Mouse (Mus musculus) liver, embryonic 16.5 days (tissue): ENCODE results near the gene Rundc1. TPM values are rescaled to one million over a fixed set of nuclear protein-coding genes. Genes with fewer than 3 reads are reported as not detected.
"Not testable (repeated sequence)": the region's sequence is repeated elsewhere in the genome, so short reads cannot be mapped to it uniquely, and the experiment has no call there.

Source experiments
- ATAC-seq: fragments of 200-750 bp; cut with Nextera tagmentation; 2 replicates; pipeline ENCODE4 v1.8.0; 2017; ENCODE audit warnings: low read depth, mild to moderate bottlenecking, moderate number of reproducible peaks, moderate library complexity
- H3K27ac ChIP-seq: fragments of 300-500 bp; sonication (generic); 2 replicates; pipeline ENCODE4 v1.5.1; 2014; ENCODE audit warnings: mild to moderate bottlenecking, low read length
- H3K27me3 ChIP-seq: fragments of 300-500 bp; sonication (generic); 2 replicates; pipeline ENCODE4 v1.6.1; 2014; ENCODE audit warnings: low read depth, low read length, mixed read lengths; ENCODE audit not compliant: control insufficient read depth, insufficient read depth
- H3K36me3 ChIP-seq: fragments of 300-500 bp; sonication (generic); 2 replicates; pipeline ENCODE4 v1.6.1; 2014; ENCODE audit warnings: mild to moderate bottlenecking; ENCODE audit not compliant: control insufficient read depth, insufficient read depth
- H3K4me1 ChIP-seq: fragments of 300-500 bp; sonication (generic); 2 replicates; pipeline ENCODE4 v1.6.1; 2014; ENCODE audit warnings: low read depth, low read length, mixed read lengths; ENCODE audit not compliant: control insufficient read depth
- H3K4me2 ChIP-seq: fragments of 300-500 bp; sonication (generic); 2 replicates; pipeline ENCODE4 v1.6.1; 2014; ENCODE audit warnings: low read depth, low read length, mixed read lengths
- H3K4me3 ChIP-seq: fragments of 300-500 bp; sonication (generic); 2 replicates; pipeline ENCODE4 v1.5.1; 2014; ENCODE audit warnings: low read depth, mild to moderate bottlenecking, low read length
- H3K9ac ChIP-seq: fragments of 300-500 bp; sonication (generic); 2 replicates; pipeline ENCODE4 v1.6.1; 2014; ENCODE audit warnings: low read depth, low read length
- H3K9me3 ChIP-seq: fragments of 300-500 bp; sonication (generic); replicated peaks from 2 replicates; pipeline ENCODE4 v1.6.1; 2016; ENCODE audit warnings: low read length; ENCODE audit not compliant: control insufficient read depth
- WGBS: fragments of 180-500 bp; shearing (Covaris S2); extraction: QIAGEN DNeasy Blood & Tissue Kit; methylation state at CpG from one replicate; pipeline ENCODE4 v1.1.7; 2014; ENCODE audit not compliant: insufficient replicate concordance; 5-methylcytosine and 5-hydroxymethylcytosine counted together
- polyA plus RNA-seq: library from polyadenylated mRNA; unstranded; fragments of >200 nt; fragmentation: Nextera tagmentation; extraction: Ambion mirVana; gene quantifications from 2 replicates; pipeline ENCODE4 v1.2.1, GENCODE M21; 2015

Rundc1 gene
- polyA plus RNA-seq = 4.7 and 5.2 TPM in 2 replicates

DNA sequence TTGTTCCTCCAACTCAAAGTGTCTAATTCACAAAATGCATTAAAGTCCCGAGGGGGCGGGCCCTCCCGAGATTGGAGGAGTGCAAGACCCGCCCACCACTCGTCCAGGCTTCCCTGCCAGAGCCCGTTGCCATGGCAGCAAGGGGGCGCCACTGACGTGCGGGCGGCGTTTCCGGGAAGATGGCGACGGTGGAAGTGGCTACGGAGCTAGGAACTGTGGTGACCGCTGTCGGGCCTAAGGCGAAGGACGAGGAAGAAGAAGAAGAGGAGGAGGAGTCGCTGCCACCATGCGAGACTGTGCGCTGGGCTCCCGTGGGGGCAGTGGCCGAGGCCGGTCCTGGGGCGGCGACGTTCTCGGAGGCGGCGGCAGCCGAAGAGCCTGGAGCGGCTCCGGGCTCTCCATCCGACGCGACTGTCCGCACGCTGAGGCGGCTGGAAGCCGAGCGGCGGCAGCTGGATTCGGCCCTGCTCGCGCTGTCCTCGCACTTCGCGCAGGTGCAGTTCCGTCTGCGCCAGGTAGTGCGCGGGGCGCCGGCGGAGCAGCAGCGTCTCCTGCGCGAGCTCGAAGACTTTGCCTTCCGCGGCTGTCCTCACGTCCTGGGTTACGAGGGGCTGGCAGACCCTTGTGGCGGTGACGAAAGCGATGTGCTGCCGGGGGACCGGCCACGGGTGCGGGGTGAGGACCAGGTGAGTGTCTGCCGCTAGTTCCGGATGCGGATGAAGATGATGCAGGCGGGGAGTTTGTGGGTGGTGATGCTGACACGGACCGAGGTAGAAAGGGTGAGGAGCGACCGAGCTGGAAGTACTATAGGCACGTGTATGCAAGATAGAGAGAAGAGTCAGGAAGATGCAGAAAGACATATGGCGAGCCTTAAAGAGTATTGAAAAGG lies at the start of gene Rundc1, which contains the start of gene Ptges3l:
Gene Rundc1, plus strand, starts transcription at position 161 of the 889 bp plus-strand sequence.
Gene Ptges3l, minus strand, starts transcription at position 409 of the 889 bp plus-strand sequence.
- under 1% methylated on average over 81 of the region's 81 CpGs for WGBS
- H3K4me3 ChIP-seq = peak within 1 kb of the TSS; percentile 95
- H3K27me3 ChIP-seq = no peaks in the 10 kb centered on the region
- H3K4me2 ChIP-seq = peak within 1 kb of the TSS; percentile 95
- no peaks in the 10 kb centered on the region for H3K9me3 ChIP-seq
- peaks cover 5% of the 10 kb centered on the region; the same call in 1 of the 2 replicates for H3K36me3 ChIP-seq
- H3K9ac ChIP-seq = peak within 1 kb of the TSS; percentile 85
- peaks cover 23% of the 10 kb centered on the region for H3K4me1 ChIP-seq
- peak; percentile 92 for ATAC-seq
- peak within 1 kb of the TSS; percentile 80 for H3K27ac ChIP-seq

DNA sequence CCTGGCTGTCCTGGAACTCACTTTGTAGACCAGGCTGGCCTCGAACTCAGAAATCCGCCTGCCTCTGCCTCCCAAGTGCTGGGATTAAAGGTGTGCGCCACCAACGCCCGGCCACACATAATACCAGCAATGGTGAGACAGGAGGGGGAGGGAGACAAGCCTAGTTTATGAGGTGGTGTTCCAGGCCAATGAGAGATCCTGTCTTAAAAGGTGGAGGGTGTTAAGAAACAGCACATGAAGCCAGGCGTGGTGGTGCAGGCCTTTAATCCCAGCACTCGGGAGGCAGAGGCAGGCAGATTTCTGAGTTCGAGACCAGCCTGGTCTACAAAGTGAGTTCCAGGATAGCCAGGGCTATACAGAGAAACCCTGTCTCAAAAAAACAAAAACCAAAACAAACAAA lies 46.7 kb upstream of the Rundc1 start:
- H3K4me3 ChIP-seq, H3K9me3 ChIP-seq, H3K4me2 ChIP-seq, H3K9ac ChIP-seq, H3K36me3 ChIP-seq, H3K4me1 ChIP-seq, H3K27ac ChIP-seq, H3K27me3 ChIP-seq, ATAC-seq: not testable (repeated sequence)
- 69% methylated on average over 8 of the region's 8 CpGs for WGBS

DNA sequence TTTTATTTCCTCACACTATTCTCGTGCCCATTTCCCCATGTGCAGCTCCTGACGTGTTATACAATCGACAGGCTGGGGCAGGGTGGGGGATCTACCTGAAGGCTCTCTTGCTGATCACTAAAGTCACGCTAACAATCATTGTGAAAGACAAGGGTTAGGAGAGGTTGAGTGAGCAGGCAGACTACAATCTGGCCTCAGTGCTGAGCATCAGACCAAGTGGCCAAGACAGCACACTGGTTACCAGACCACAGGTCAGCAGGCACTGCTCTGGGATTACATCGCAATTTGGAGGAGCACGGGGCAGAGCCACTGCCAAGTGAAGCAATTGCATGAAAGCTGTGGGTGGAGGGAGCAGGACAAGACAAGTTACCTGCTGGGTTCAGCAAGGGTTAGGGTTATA lies 46.0 kb upstream of the Rundc1 start:
- Histone ChIP-seq H3K36me3 (no peaks in the 10 kb centered on the region), H3K9ac (no peak overlapping the region), H3K9me3 (no peaks in the 10 kb centered on the region), H3K4me3 (no peak overlapping the region), H3K4me1 (no peaks in the 10 kb centered on the region), H3K4me2 (no peak overlapping the region), H3K27me3 (no peaks in the 10 kb centered on the region), H3K27ac (no peak overlapping the region)
- WGBS = 50% methylated on average over 6 of the region's 6 CpGs
- peak; percentile 24; the same call in 1 of the 2 replicates for ATAC-seq

DNA sequence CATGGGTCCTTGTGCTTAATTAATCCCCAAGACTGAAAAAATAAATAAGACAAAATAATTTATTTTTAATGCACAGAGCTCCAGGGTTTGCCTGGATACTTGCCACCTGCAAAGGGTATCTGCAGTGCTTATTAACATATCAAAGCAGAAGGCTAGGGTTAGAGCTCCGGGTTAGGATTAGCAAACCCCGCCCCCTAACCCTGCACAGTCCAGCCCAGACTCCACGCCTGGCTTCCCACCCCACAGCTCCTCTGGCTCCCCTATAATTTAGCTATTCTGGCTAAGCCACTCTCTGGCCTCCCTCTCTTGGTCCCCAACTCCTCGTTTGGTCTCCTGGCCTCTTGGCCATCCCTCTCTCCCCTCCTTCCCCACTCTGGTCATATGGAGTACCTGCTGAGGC lies 43.1 kb upstream of the Rundc1 start:
- 34% methylated on average over 4 of the region's 4 CpGs for WGBS
- ATAC-seq = no peak
- Histone ChIP-seq H3K36me3 (no peaks in the 10 kb centered on the region), H3K9ac (no peak overlapping the region), H3K4me1 (no peaks in the 10 kb centered on the region), H3K27me3 (no peaks in the 10 kb centered on the region), H3K9me3 (no peaks in the 10 kb centered on the region), H3K4me2 (no peak overlapping the region), H3K27ac (no peak overlapping the region), H3K4me3 (no peak overlapping the region)

DNA sequence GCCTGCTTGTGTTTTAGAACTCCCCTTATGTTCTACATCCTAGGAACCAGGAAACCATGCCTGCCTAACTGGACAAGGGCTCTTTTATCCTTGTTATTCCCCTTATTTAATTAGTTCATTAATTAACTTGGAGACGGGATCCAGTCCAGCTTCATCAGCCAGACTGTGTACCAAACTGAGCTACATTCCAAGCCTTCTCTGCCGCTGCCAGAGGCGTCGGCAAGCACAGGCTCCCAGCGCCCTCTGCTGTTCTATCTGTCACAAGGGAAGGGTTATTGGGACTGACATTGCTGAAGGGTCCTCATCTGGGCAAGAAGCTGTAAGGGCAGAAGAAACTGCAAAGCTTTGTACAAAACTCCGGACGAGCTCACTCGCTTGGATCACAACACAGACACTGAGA lies 29.8 kb upstream of the Rundc1 start:
- WGBS = 3% methylated on average over 8 of the region's 8 CpGs
- no peaks in the 10 kb centered on the region for H3K9me3 ChIP-seq
- no peaks in the 10 kb centered on the region for H3K27me3 ChIP-seq
- ATAC-seq = no peak
- no peak overlapping the region for H3K27ac ChIP-seq
- H3K4me2 ChIP-seq = no peak overlapping the region
- no peaks in the 10 kb centered on the region for H3K4me1 ChIP-seq
- no peak overlapping the region for H3K9ac ChIP-seq
- no peak overlapping the region for H3K4me3 ChIP-seq
- H3K36me3 ChIP-seq = no peaks in the 10 kb centered on the region

DNA sequence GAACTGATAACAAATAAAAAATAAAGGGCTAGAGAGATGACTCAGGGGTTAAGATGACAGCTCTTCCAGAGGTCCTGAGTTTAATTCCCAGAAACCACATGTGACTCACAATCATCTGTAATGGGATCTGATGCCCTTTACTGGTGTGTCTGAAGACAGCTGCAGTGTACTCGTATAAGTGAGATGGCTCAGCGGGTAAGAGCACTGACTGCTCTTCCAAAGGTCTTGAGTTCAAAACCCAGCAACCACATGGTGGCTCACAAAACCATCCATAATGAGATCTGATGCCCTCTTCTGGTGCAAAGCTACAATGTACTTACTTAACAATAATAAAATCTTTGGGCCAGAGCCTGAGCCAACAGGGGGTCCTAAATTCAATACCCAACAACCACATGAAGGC lies 9.6 kb upstream of the Rundc1 start:
- Histone ChIP-seq H3K36me3 (peaks cover 6% of the 10 kb centered on the region), H3K27ac (no peak overlapping the region), H3K9me3 (no peaks in the 10 kb centered on the region), H3K27me3 (no peaks in the 10 kb centered on the region), H3K4me3 (no peak overlapping the region), H3K9ac (no peak overlapping the region), H3K4me2 (no peak overlapping the region), H3K4me1 (peaks cover 8% of the 10 kb centered on the region)
- 75% methylated on average over 2 of the region's 2 CpGs for WGBS
- no peak for ATAC-seq

DNA sequence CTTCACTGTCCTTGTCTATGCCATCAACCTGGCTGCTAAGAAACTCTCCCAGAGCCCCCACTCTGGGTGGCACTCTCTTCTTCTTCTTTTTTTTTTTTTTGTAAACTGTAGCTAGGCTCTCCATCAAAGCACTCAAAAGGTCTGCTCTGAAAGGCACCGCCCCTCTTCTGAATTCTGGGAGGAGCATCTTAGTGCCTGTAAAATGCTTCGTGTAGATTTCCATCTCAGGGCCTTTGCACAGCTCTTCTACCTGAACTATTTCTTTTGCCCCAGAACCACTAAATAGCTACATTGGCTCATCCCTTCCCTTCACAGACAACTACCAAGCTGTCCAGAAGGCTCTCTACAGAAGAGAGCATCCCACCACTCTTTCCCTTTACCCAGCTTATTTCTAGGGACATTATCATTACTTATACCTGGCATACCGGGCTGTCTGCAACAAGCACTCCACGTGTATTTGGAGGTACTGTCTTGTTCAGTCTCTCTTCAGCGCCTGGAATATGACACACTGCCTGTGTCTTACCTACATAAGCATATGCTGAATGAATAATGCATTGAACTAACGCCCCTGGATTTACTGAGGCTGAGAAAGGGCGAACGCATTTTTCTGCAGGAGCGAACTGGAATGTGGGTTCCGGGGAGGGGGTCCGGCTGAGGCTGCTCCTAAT lies 8.3 kb upstream of the Rundc1 start:
- H3K27me3 ChIP-seq = no peaks in the 10 kb centered on the region
- no peaks in the 10 kb centered on the region for H3K9me3 ChIP-seq
- H3K36me3 ChIP-seq = peaks cover 3% of the 10 kb centered on the region
- peak overlapping the region; percentile 88 for H3K4me3 ChIP-seq
- WGBS = under 1% methylated on average over 11 of the region's 11 CpGs
- peak overlapping the region; percentile 32; the same call in 1 of the 2 replicates for H3K27ac ChIP-seq
- H3K9ac ChIP-seq = peak overlapping the region; percentile 84
- H3K4me2 ChIP-seq = peak overlapping the region; percentile 85
- ATAC-seq = peak; percentile 46; the same call in 1 of the 2 replicates
- peaks cover 8% of the 10 kb centered on the region for H3K4me1 ChIP-seq

DNA sequence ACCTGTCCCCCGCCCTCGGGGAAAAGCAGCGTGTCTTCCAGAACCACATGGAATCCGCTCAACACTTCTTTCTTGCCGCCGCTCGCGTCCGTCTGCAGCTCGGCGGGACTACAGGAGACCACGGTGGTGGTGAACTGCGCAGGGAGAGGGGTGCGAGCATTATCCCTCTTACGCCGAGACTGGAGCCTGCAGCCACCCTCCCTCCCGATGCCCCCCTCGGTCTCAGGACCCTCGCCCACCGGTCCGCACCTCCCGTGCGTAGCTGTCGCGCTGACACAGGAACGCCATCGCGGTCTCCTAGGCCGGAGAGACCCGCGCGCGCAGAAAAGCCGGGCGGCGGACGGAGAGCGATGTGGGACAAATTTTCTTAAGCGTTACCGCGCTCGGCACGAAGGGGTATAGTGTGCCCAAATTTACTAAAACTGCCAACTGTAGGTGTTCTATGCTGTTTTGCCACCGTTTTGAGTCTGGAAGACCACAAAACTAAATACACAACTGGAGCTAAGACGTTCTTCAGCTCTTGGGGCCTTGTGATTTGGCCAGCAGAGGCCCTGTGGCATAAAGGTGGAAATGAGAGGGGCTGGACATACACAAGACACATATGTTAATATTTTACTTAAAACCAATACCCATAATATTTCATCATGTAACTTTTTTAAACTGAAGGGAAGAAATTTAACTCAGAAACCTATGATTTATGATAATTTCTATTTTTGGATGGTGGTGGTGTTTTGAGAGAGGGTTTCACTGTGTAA lies 7.6 kb upstream of the Rundc1 start, which contains the start of gene Aarsd1:
Gene Aarsd1, minus strand, starts transcription at position 515 of the 755 bp plus-strand sequence.
- under 1% methylated on average over 45 of the region's 45 CpGs for WGBS
- Histone ChIP-seq H3K36me3 (peaks cover 3% of the 10 kb centered on the region; the same call in 1 of the 2 replicates), H3K9me3 (no peaks in the 10 kb centered on the region), H3K27me3 (no peaks in the 10 kb centered on the region), H3K4me1 (peaks cover 8% of the 10 kb centered on the region), H3K4me2 (peak within 1 kb of the TSS; percentile 85), H3K4me3 (peak within 1 kb of the TSS; percentile 88), H3K27ac (peak within 1 kb of the TSS; percentile 32; the same call in 1 of the 2 replicates), H3K9ac (peak within 1 kb of the TSS; percentile 84)
- peak; percentile 78 for ATAC-seq
